Mouse (Mus musculus) embryonic fibroblast, embryonic 13.5 days (primary cell): ENCODE data around the gene Cog1.

Source experiments
- CTCF ChIP-seq: IDR thresholded peaks from 2 replicates; pipeline ENCODE4 v1.5.1; 2011; ENCODE audit warnings: mild to moderate bottlenecking, control low read depth, low read length, moderate library complexity, borderline replicate concordance; ENCODE audit not compliant: insufficient read depth
- POLR2A ChIP-seq: IDR thresholded peaks from 2 replicates; pipeline ENCODE4 v1.6.1; 2011; ENCODE audit warnings: low read depth, mild to moderate bottlenecking, control low read depth, low read length, moderate library complexity

DNA sequence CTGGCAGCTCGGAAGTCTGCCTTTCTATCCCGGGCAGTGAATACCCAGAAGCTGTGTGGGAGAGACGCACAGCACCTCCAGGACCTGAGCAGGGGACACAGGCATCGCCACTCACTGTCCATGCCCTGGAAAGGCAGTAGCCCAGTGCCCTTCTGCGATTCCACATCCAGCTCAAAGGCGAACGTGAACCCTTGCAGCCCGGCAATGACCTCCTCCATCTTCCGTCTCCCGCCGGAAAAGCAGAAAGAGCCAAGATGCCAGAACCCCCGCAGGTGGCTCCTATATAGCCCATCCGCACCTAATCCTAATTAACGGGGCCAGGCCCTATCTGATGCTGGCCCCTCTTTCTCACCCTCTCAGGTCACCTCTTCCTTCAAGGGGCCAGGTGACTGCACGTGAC, 60.3 kb downstream of the Cog1 start:
- TF ChIP-seq CTCF = no peak
- TF ChIP-seq POLR2A = no peak
